Mouse (Mus musculus) MEL-GATA-1-ER (cell line): ENCODE results near the gene Rcan3.
A peak's percentile ranks its signal among the peaks of the same experiment; 100 is the strongest.

Source experiments
- DNase-seq: peaks from one replicate; pipeline ENCODE4 v3.0.0-alpha.2; 2012; ENCODE audit warnings: low read depth; ENCODE audit errors: extremely low read depth

Gene Rcan3

DNA sequence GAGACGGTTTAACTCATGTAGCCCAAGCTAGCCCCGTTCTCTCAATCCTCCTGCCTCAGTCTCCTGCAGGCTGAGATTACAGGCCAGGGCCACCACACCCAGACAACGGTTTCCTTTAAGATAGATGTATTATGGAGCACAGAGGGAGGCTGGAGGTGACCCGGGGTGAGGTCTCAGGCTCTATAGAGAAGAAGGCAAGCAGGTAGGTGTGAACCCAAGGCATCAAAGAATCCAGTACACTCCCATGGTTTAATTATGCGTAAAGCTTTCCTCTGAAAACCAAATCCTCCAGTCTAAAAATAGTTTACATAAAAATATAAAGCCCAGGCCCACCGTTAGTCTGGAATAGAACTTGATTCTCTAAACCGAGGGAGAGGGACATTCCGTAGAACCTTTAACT is 20.2 kb downstream of the Rcan3 start:
- DNase-seq: no peak

DNA sequence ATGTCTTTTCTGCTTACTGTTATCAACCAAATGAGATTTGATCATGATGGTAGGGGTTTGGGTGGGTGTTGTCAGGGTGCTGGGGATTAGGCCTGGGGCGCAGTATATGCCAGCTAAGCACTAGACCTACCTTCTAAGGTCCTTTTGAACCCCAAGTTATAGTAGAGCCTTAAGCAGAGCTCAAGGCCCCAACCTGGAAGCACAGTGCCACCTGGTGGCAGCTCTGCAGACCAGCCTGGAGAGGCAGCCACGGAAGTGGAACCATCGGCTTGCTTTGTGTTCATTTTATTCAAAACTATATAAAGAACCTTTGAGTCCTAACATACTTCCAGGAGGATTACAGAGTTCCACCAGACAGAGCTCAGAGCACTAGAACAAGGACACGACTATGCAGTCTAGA is 22.0 kb downstream of the Rcan3 start:
- peak; percentile 47 for DNase-seq

DNA sequence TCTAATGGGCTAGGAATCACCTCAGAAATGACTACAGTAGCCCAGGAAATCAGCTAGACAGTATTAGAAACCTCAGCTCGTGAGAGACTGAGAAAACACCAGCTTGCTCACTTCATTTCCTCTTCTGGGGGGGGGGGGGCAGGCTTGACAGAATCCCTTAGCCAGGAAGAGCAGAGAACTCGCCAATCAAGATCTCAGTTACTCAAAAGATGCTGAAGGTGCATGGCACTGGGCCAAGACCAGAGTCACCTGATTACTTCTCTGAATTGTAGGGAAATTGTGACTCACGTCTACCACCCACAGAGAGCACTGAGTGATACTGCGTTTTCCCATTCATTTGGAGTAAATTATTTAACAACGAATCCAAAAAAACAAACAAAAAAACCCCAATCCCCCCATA is 27.5 kb downstream of the Rcan3 start:
- DNase-seq: peak; percentile 43

DNA sequence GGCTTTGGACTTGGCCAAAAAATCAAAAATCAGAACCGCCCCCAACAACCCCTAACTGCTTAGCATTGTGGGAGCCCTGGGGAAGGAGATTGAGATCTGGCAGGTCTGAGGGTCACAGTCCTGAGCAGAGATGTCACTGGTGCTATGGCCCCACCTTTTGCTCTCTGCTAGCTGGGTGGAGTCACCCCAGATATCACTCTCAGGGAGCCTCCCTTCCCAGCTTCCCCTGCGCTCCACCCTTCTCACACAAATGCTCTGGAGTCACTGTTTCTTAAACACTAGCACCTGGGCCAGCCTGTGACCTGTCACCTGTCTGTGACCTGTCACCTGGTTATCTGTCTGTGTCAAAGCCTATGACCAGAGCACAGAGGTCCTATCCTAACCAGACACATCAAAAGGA is 28.7 kb downstream of the Rcan3 start:
- no peak for DNase-seq

DNA sequence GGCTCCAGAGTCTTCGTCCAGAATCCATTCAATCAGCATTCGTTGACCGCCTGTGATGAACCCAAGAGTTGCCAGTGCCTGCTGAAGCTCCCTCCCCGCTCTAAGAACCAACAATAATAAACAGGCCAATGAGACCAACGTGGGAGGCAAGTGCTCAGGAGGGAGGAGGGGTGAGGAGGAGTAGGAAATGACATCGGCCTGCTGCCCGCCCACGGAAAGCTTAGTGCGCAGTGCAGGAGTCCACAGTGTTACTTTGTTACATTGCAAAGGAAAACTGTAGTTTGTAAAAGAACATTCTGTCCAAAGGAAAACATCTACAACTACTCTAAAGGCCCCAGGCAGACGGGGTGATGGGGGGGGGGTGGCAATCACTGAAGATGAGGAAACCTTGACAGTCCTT is 29.6 kb downstream of the Rcan3 start:
- no peak for DNase-seq

DNA sequence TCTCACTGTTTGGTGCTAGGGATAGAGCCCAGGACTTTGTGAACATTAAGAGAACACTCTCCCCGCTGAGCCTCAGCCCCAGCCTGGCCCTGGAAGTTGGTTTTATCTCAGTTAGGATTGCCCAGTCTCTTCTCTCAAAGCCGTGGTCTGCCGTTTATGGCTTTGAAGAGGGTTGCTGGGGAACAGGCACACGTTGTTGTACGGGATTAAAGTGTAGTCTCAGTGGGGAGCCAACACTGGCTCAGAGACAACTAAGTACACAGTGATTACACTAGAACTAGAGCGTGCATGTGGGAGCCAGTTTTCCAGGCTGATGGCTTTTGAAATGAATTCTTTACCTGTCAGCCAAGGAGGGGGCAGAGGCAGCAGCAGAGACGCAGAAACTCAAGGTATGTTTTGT is 31.8 kb downstream of the Rcan3 start:
- no peak for DNase-seq

DNA sequence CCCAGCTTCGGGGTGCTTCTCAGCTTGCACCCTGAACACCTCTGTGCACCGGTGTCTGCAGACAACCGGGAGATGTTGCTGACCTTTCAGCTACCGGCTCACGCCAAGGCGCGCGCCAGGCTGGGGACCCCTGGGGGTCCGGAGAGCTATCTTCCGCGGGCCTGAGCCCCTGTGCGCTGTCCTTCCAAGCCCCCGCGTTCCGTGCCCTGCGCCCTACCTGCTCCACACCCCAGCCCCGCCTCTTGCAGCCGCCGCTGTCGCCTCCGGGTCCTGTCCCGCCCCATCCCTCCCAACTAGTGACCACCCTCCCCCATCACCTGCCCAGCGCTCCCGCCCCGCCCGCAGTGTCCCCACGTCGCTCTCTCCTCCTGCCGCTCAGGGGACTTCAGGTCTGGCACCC is 35.7 kb downstream of the Rcan3 start, which contains the start of gene Ncmap:
Gene Ncmap, minus strand, starts transcription at position 237 of the 400 bp plus-strand sequence.
- DNase-seq: no peak

DNA sequence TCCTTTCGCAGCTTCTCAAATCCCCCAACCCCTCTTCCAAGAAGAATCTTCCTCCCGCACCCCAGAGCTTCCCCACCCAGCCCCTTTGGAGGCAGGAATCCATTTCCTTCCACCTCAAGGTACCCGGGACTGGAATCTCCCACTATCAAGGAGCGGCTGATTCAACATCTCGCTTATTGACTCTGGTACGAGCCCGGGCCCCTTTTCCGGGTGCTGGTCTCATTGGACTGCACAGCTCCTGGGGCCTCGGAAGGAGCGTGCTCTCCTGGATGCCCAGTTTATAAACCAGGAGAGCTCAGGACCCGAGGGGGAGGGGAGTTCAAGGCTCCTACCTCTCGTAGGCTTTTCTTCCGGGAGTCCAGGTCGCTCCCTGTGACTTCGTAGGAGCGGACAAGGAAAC is 36.1 kb downstream of the Rcan3 start:
- no peak for DNase-seq

DNA sequence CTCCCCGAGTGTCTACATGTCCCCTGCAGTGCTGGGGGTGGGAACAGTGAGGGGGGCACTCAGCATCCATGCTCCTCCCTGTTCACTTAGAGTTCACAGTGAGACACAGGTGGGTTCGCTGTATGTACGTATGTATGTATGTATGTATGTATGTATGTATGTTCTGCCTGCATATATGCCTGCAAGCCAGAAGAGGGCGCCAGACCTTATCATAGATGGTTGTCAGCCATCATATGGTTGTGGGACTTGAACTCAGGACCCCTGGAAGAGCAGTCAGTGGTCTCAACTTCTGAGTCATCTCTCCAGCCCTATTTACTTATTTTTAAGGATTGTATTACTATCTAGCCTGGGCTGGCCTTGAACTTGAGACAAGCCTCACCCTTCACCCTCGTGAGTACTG is 37.4 kb downstream of the Rcan3 start:
- no peak for DNase-seq

DNA sequence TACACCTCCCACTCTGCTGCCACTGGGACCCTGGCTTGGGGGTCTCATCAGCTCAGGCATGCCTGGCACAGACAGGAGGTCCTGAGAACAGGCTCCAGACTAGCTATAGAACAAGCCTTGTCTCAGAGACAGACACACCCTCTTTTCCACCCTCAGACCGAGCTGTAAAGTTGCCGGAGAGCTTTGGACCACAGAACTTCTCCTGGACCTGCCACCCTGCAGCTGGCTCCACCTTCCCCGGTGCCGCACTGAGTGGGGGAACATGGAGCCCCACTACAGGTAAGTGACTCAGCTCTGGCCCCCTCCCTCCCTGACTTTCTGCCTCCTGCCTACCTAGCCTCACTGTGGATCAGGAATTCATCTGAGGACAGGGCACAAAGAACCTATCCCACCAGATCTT is 38.3 kb downstream of the Rcan3 start:
- no peak for DNase-seq

DNA sequence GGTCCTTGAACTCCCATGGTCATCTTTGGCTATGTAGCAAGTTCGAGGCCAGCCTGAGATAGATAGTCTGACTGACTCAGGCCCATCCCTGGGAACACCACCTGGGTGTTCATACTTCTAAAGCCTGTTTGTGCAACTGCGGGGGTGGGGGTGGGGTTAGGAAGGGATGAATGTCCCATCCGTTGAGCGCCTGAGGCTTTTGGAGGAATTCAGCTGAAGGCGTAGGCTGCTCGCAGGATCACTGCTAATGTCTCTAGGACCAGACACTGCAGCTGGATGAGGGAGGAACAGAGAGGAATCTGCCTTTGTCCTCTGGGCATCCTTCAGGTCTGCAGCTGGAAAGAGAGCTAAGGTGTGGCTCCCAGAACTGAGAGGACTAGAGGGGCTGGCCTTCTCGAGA is 39.0 kb downstream of the Rcan3 start:
- no peak for DNase-seq

DNA sequence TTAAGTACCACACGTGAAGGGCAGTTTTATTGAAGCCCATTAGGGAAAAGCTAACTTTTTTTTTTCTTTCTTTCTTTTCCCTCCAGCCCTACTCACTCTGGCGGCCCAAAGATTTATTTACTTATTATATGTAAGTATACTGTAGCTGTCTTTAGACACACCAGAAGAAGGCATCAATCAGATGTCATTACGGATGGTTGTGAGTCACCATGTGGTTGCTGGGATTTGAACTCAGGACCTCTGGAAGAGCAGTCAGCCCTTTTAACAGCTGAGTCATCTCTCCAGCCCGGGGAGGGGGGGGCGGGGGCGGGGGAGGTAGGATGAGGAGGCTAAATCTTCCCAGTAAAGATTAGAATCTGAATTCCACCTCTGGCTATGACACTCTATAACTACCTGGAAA is 40.3 kb downstream of the Rcan3 start:
- no peak for DNase-seq

DNA sequence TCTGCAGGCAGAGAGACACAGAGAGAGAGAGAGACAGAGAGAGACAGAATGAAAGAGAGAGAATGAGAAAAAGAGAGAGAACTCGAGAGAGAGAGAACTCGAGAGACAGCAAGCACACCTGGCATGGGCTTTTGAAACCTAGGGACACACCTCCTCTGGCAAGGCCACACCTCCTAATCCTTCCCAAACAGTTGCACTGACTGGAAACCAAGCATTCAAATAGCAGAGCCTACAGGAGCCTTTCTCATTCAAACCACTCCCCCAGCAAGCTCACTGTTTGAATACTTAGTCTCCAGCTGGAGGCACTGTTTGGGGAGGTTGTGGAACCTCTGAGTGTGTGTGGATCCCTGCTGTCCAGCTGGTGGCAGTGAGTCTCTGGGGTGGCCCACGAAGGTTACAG is 40.9 kb downstream of the Rcan3 start:
- DNase-seq: no peak

DNA sequence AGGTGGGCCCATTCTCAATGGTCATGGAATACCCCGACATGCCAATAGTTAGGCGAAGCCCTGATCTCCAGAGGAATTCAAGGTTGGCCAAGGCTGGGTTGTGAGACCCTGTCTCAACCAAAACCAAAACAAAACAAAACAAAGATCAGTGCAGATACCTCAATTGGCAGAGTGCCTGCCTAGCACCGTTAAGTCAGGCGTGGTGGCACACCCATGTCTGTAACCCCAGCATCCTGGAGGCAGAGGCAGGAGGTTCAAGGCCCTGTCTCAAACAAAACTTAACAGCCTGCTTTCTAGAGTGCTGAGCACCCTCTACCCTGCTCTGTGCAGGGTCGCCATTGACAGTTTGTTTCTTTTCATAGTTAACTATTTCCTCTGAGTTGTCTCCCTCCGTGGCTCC is 42.6 kb downstream of the Rcan3 start:
- DNase-seq: no peak

DNA sequence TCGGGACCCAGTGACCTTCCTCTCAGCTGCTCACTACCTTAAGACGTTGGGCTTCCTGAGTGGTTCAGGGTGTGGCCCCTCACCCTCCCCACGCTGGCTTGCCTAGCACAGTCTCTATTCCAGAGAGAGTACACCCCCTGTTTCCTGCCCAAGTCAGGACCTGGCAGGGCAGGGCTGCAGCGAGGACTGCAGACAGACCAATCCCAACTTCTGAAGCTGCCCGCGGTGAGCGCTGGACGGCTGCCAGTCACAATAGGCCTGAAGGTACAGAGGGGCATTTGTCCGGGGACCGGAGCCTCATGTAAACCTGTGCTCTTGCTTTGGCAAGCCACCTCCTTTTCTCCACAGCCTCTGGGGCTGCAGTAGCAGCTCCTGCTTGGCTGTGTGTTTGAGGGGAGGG is 48.0 kb downstream of the Rcan3 start:
- no peak for DNase-seq

DNA sequence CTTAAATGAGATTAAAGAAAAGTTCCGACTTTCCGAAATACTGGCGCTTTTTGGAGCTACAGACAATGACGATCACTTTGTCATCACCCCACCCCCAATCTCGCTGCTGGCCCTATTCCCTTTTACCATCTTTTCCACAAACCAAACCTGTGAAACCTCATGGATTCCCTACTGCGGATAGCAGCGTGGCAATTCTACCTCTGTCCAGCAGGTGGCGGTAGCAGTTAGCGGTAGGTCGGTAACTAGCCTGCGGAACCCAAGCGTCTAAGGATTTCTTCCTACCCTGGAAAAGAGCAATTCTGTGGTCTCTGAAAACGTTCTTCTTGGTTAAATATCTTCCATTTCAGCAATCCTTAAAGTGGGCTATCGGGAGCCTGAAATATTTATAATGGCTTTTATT is 51.3 kb downstream of the Rcan3 start:
- DNase-seq: peak; percentile 46

DNA sequence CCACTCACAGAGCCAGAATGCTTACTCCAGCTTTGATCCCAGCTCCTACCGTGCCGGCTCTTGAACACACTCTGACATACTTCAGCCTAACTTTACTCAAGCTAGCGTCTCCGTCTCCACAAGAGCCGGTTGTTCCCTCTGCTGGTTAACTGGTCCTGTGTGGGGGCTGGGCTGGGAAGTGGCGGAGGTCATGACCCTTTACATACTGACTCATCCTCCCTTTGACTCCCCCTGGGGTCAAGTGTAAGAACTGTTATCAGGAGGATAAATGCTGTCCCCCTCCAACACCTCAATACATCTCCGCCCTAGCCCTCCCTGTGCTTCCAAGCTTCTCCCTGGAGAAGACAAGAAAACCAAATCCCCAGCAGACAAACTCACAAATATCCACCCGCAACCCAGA is 52.3 kb downstream of the Rcan3 start:
- DNase-seq: no peak

DNA sequence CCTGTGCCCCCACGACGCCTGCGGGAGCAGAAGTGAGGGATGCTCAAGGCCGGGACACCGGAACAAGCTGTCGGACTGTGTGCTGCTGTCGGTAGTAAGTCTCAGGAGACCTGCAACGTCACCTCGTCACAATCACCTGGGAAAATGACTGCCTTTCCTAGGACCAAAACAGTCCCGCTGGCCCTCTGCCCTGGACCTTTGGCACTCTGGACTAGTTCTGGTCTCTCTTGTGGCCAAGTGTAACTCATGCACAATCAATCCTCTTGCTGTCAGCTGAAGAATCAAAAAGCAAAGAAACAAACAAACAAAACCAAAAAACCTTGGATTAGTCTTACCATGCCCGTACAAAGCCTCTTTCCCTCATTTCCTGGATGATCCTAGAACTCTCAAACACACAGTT is 56.4 kb downstream of the Rcan3 start:
- no peak for DNase-seq

DNA sequence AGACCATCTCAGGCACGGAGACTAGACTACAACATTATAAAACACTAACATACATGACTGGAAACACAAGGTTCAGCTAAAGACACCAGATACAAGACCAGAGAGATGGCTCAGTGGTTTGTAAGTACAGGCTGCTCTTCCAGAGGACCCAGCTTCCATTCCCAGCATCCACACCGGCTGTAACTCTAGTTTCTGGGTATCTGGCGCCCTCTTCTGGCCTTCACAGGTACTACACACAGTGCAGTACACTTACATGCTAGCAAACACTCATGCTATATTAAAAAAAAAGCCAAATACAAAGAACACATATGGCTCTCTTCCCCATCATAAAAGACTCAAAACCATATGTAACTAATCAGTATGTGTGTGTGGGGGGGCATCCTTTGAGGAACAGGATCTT is 58.2 kb downstream of the Rcan3 start:
- DNase-seq: no peak

DNA sequence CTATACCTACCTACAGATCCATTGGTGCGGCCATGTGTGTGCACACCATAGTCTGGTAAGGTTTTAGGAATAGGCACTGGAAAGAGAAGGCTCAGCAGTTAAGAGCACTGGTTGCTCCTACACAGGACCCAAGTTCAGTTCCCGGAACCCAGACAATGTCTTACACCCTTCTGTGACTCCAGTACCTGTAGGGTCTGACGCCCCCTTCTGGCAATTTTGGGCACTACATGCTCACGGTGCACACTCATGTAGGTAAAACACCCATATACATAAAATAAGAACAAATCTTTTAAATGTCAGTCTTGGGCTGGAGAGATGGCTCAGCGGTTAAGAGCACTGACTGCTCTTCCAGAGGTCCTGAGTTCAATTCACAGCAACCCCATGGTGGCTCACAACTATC is 60.4 kb downstream of the Rcan3 start:
- no peak for DNase-seq

DNA sequence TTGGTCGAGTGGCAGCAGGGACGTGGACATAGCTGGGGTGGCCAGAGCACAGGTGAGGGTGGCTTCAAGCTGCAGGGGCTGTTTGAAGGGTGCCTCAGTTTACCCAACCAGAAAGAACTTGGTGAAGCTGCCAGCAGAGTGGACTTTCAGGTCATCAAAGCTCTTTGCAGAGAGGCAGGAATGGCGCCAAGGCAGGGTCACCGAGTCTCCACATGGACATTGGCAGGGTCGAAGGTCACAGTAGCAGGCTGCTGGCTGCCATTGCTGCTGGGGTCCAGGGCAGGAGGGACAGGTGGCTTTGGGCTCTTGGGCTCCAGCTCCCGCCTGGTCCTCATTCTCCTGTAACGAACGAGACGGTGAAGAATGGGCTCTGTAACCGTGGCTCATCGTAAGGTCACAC is 63.3 kb downstream of the Rcan3 start:
- no peak for DNase-seq

DNA sequence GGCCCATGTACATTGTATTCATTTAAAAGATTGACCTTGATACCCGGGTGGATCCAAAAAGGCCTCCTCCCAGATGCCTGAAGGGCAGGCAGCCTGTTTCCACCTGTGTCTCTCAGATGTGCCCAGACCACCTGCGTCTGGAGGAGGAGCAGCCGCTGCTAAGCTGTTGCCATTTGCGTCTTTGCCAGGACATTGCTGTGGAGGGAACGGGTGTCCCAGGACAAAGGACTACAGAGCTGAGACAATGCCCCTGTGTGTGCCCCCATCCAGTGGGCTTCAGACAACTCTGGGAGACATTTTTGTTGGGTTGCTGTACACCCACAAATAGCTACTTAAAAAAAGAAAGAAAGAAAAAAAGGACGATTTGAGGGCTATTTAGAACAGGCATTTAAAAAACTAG is 70.8 kb downstream of the Rcan3 start:
- DNase-seq: no peak
